Mouse (Mus musculus) liver, postnatal 0 days (tissue): Measurements from ENCODE around the gene Syn2.

Experiments used
- CTCF ChIP-seq: sonication (generic); IDR thresholded peaks from 2 replicates; pipeline ENCODE4 v1.5.1; 2016; ENCODE audit warnings: antibody characterized with exemption, low read depth
- EP300 ChIP-seq: IDR thresholded peaks from 2 replicates; pipeline ENCODE4 v1.6.1; 2016; ENCODE audit warnings: antibody characterized with exemption, low read depth, mild to moderate bottlenecking

- TF ChIP-seq EP300 = no peak
- TF ChIP-seq CTCF = no peak
Observed at GRCm38 (mm10) chr6:115111426-115111825, 23.3 kb upstream of the Syn2 start.
